Mouse (Mus musculus) thymus, postnatal 25 days (tissue): ENCODE measurements around the gene Lpcat2.
"Not testable (repeated sequence)": the region's sequence is repeated elsewhere in the genome, so short reads cannot be mapped to it uniquely, and the experiment has no call there.

ENCODE experiments used
- DNase-seq: peaks from one replicate; pipeline ENCODE4 v3.0.0; 2022

Lpcat2 gene

GRCm38 (mm10) chr8:92854673-92855072, 466 bp upstream of the Lpcat2 start:
- no peak for DNase-seq

GRCm38 (mm10) chr8:92856273-92856986, 1.3 kb downstream of the Lpcat2 start:
- no peak for DNase-seq

- DNase-seq = no peak
Measured at GRCm38 (mm10) chr8:92858475-92859182, 3.5 kb downstream of the Lpcat2 start.

- DNase-seq = no peak
Measured at GRCm38 (mm10) chr8:92861977-92862376, 6.8 kb downstream of the Lpcat2 start.

GRCm38 (mm10) chr8:92870281-92870680, 15.1 kb downstream of the Lpcat2 start:
- DNase-seq = no peak

- no peak for DNase-seq
Measured at GRCm38 (mm10) chr8:92872063-92872759, 17.1 kb downstream of the Lpcat2 start.

GRCm38 (mm10) chr8:92875795-92876194, 20.7 kb downstream of the Lpcat2 start:
- DNase-seq = no peak

- no peak for DNase-seq
Measured at GRCm38 (mm10) chr8:92881247-92881646, 26.1 kb downstream of the Lpcat2 start.

- no peak for DNase-seq
Measured at GRCm38 (mm10) chr8:92883771-92884170, 28.6 kb downstream of the Lpcat2 start.

- DNase-seq = not testable (repeated sequence)
Measured at GRCm38 (mm10) chr8:92892216-92892615, 37.1 kb downstream of the Lpcat2 start.

GRCm38 (mm10) chr8:92893870-92894269, 38.7 kb downstream of the Lpcat2 start:
- DNase-seq = no peak

GRCm38 (mm10) chr8:92895053-92895452, 39.9 kb downstream of the Lpcat2 start:
- DNase-seq = no peak

GRCm38 (mm10) chr8:92896056-92896455, 40.9 kb downstream of the Lpcat2 start:
- no peak for DNase-seq

GRCm38 (mm10) chr8:92896611-92897010, 41.5 kb downstream of the Lpcat2 start:
- DNase-seq = no peak

GRCm38 (mm10) chr8:92897794-92898193, 42.7 kb downstream of the Lpcat2 start:
- DNase-seq = no peak

GRCm38 (mm10) chr8:92899590-92899989, 44.5 kb downstream of the Lpcat2 start:
- no peak for DNase-seq

GRCm38 (mm10) chr8:92901107-92901506, 46.0 kb downstream of the Lpcat2 start, which contains the start of gene Capns2:
TSS of gene Capns2 (plus strand) at chr8:92901407.
- DNase-seq = no peak

- DNase-seq = no peak
Measured at GRCm38 (mm10) chr8:92902981-92903380, 47.8 kb downstream of the Lpcat2 start.

- DNase-seq = no peak
Measured at GRCm38 (mm10) chr8:92903488-92904135, 48.5 kb downstream of the Lpcat2 start.

GRCm38 (mm10) chr8:92906553-92906952, 51.4 kb downstream of the Lpcat2 start:
- no peak for DNase-seq

GRCm38 (mm10) chr8:92908448-92908847, 53.3 kb downstream of the Lpcat2 start:
- no peak for DNase-seq

GRCm38 (mm10) chr8:92911477-92911876, 56.3 kb downstream of the Lpcat2 start:
- no peak for DNase-seq

- no peak for DNase-seq
Measured at GRCm38 (mm10) chr8:92913396-92913795, 58.3 kb downstream of the Lpcat2 start.
